Mouse (Mus musculus) spleen, postnatal 14 days (tissue): ENCODE results near the gene Rgs3.

ENCODE experiments used
- DNase-seq, 2 experiments: peaks; one replicate each; pipeline ENCODE4 v3.0.0; 2021 to 2022; ENCODE audit warnings: low spot score in 2 of 2

Rgs3 gene

DNA sequence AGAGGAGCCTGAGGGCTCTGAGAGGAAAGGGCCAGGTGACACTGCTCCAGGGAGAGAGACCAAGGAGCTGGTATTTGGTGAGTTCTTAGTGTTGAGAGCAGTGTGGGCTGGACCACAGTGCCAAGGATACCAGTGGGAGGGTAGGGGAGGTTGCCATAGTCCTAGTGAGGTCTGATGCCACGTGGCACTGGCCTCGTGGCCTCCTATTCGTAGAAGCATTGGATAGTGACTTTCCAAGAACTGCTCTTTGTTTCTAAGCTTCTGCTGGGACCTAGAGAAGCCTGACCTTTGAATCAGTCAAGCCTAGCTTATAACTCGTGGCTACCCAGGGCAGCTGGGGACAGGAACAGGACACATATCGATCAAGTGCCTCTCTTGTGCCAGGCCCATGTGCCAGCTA, 164.1 kb downstream of the Rgs3 start:
- DNase-seq = no peak

DNA sequence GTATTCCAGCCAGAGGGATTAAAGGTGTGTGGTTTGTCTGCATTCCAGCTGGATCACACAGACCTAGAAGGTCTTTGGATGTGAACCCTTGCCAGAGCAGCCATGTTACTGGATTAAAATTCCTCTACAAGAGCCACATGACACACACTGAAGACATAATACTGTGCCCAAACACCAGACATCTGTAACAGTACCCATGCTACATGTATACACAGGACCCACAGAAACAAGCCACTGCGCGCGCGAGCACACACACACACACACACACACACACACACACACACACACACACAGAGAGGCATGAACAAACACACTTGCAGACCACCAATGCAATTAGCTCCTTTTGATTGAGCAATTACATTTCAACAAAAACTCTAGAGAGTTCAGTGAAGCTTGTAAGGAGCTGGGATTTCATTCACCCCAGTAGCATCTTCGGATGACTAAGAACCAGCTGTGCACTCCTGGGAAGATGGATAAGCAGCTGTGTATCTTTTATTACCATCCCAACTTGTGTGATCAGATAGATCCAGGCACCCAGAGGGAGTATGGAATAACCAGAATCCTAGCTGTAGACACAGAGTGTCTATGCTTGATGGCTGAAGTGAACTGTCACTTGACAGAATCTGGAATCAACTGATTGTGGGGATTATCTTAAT, 166.8 kb downstream of the Rgs3 start:
- no peak for DNase-seq

DNA sequence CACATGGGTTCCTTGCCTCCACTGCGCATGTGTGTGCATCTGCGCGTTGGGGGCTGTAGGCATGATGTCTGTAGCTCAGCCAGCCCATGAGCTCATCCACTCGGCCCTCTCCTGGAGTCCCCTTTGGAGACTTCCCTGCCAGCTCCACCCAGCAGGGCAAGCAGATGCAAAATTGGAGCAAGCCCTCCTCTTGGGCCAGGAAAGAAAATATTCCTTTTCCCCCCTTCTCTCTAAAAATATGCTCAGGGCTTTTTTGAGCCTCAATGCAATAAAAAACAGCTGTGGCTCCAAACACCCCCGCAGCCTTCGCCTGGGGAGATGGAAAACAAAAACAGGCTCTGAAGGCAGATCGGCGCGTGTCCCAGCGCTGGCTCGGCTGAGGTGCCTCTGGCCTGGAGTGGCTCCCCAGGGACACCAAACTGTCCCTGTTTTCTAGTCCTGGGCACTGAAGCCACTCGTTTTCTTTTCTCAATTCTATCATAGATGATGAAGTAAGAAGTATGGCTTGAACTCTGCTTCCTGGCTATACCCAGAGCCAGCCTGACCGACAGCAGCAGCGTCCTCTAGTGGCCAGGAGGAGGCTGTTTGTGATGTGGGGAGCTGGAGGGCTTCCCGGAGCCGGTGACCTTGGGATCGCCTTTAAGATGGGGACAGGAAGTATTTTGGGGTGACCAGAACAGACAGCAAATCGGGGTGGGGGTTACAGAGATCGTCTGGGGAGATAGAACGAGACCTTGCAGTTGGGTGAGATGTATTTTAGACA, 168.1 kb downstream of the Rgs3 start:
- no peak for DNase-seq

DNA sequence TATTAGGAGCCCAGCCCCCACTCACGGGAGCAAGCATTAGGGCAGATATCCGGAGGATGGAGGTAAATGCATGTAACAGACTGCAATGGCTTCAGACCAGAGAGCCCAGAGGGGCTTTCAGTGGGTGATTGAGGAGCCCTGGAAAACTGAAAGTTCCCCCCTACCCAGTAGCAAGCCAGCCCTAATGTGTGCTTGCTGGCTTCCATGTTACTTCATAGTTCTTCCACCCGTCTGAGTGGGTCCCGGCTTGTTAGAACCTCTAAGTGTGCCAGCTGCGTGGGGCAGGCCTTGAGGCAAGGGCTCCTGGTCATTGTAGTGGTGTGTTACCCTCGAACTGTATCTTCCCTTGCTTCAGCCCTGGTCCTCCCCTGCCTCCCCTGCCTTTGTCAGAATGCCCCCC, 168.8 kb downstream of the Rgs3 start:
- DNase-seq = no peak

DNA sequence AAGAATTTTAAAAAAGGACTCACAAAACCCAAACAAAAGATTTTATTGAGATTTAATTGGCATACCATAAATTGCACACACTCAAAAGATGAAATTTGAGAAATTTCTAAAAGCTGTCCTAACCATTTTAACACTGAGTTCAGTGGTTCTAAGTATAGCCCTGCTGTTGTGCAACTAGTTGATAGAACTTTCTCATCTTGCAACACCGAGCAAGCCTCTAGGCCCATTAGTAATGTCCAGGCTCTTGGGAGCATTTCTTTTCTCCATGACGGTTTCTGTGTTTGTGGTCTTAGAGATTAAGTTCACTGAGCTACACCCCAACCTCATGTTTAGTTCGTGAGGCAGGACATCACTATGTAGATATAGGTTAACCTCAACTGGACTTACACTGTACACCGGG, 169.5 kb downstream of the Rgs3 start:
- DNase-seq = no peak

DNA sequence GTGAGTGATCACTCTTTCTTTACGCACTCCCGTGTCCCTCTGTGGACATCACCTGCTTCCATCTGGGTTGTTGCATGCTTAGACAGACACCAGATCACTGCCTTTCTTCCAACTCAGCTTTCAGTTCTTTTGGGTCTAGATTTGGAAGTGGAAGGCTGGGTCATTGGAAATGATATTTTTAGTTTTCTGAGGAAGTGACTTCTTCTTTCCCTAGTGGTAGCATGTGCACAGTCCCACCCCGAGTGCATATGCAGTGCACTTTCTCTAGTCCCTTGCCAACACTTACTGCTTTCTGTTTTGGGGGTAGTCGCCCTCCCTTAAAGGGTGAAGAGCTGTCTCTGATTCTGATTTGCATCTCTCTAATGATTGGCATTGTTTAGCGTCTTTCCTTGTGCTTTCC, 170.3 kb downstream of the Rgs3 start:
- no peak for DNase-seq

DNA sequence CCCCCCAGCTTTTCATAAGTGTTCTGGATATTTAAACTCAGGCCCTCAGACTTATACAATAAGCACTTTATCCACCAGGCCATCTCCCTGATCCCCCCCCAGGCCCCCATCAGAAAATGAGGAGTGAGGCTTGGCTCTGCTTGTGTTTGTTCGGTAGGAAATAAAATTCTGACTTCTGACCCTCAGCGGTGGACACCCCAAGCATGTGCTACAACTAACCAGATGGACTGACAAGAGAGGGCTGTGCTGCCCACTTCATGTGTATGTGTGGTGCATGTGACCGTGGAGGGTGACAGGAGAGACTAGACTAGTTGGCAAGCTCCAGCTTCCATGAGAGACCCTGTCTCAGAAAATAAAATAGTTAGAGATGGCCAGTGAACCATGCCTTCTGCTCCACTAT, 171.2 kb downstream of the Rgs3 start:
- DNase-seq = no peak

DNA sequence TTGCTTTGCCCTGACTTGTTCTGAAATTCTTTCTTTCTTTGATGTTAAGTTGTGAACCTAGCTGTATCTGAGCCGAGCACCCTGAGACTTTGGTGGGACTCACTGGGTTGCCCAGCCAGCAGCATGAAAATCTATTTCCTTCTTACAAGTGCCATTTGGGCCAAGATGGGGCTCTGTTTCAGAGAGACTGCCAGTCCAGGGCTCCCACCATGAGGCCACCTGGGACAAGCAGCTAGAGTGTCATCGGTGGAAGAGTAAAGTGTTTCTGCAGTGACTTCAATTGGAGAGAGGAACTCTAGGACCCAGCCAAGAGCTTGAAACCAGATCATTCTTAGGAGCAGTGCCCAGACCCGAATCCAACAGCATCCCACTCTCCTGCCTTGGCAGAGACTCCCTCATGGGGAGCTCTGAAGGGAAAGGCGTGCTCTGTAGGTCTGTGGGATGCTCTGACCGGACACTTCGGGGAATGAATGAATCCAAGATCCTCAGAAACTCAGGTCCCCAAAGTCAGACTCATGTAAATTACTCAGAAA, 171.9 kb downstream of the Rgs3 start:
- no peak for DNase-seq

DNA sequence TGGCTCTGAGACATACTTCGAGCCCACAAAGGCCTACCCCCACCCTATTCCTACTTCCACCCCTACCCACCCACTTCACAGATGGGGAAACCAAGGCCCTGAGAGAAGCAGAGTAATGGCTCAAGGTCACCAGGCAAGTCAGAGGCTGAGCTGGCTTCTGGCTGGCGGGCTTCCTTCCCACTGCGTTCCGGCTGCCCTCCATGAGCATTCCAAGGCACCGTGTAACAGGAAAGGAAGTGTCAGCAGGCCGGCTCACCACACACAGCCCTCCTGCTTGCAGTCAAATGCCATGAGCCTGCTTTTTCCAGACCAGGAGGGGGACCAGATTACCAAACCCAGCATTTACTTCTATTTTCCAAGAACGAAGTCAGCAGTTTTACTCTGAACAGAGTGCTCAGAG, 172.4 kb downstream of the Rgs3 start:
- no peak for DNase-seq

DNA sequence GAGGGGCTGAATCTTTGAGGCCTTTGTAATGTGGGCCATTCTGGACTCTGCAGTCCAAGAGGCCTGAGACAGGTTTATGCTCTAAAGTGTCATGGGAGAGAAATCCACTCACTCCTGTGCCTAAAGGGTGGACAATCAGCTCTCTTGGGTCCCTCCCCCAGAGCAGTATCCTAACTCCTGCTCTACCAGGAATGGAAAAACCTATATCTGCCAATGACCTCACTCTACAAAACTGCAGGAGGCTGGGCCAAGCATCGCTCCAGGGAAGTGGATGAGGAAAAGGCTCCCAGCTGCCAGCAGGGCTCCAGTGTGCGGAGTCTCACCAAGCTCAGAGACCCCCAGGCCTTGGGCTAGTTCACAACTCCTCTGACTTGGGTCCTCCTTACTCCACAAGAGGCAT, 173.2 kb downstream of the Rgs3 start:
- DNase-seq = no peak

DNA sequence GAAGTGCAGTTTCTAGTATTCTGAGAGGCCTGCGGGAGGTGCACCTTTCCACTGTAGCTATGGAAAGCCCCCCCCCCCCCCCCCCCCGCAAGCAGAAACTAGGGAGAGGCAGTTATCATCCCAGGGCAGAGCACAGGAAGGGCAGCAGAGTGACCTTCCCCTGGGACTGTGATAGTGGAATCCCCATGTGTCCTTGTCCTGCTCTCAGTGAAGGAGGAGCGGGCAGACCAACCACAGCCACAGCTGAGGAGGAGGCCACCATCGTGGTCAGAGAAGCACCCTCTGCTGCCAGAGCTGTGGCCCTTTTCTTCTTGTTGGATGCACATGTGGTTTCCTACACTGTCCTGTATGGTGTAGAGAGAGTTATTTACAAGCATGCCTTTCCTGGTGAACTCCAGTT, 174.3 kb downstream of the Rgs3 start:
- no peak for DNase-seq

DNA sequence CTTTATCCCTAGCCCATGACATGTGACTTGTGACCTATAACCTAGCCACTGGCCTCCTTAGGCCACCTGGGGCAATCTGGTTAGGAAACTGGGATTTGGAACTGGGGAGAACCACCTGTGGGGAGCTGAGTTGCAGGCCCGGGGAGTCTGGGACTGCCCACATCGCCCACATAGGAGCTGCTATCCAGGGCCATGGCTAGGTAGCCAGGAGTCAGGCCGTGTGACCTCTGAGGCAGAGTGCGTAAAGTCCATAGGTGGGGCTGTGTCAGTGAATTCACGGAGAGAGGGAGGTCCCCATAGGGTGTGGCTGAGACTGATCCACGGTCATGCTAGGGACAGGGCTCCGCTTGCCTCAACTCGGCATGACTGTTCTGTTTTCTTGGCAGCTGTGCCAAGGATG, 175.6 kb downstream of the Rgs3 start:
- no peak for DNase-seq

DNA sequence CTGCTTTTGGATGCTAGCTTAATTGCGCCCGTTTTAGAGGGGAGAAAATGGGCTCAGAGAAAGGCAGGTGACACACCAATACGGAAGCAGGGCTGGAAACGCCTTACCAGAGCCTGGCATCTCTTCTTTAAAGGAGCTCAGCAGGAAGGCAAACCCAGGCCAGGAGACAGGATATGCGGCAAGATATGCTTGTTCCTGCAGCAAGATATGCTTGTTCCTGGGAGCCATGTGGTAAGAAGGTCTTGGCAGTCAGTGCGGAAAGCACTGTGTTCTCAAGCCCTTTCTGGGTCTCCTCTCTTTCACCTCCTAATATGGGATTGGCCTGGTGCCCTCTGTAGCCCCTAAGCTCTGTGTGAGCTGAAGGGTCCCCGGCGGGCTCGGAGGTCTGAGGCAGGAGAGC, 176.2 kb downstream of the Rgs3 start:
- no peak for DNase-seq

DNA sequence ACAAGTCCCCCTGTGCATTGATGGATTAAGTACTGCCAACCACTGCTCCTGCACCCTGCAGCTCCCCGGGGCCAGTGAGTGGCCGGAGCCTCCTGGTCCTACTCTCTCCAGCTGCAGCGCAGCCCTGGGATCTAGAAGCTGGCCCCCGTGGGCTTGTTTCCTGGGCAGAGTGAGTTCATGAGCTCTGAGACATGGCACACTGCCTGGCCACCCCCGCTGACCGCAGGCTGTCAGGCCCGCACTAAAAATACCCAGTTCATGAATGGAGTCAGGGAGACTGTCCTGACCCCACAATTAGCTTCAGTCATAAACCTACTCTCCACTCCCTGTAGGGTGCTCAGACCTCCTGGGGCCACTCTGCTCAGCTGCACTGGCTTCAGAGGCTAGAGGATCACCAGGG, 176.8 kb downstream of the Rgs3 start:
- DNase-seq = no peak

DNA sequence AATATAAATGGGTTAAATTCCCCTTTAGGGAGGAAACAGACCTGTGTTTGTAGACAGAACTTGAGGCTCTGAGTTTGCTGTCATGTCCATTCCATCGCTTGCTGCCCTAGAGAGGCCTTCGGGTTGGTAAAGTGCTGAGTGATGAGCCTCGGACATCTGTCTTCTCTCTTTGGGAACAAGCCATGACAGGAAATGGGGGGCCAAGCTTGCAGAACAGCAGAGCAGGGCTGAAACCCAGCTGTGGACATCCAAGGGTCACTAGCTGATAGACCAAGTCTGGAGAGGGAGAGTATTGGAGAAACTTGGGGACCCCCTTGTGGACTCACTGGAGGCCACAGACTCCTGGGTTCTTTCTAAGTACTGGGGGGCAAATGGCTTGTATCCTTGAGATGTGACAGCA, 177.3 kb downstream of the Rgs3 start:
- no peak for DNase-seq

DNA sequence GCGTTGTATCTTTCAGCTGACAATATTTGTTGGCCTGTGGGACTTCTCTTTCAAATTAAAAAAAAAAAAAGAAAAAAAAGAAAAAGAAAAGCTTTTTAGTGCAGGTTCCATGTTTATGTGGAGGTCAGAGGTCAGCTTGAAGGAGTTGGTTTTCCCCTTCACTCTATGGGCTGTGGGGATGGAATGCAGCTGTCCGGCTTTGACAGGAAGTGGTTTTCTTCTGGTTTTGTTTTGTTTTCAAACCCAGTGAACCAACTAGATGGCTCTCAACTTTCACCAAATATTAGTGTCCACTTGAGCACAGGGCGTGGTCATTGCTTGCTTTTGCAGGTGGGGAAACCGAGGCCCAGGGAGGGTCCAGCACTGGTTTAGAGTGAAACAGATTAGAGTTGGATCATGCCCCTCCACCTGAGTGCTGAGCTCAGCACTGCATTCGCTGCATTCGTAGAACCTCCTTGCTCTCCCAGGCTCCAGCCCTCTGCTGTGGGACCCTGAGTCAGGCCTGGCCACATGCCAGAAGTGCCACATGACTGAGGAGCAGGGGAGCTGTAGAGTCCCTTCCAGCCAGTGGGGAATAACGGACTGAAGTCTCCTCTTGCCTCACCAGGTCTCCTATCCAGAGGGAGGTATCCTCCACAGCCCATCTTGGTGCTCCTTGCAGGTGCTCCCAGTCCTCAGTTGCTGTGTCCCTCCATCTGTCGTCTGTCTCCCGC, 178.5 kb downstream of the Rgs3 start:
- DNase-seq = peak in 1 of 2 experiments; percentile 11

DNA sequence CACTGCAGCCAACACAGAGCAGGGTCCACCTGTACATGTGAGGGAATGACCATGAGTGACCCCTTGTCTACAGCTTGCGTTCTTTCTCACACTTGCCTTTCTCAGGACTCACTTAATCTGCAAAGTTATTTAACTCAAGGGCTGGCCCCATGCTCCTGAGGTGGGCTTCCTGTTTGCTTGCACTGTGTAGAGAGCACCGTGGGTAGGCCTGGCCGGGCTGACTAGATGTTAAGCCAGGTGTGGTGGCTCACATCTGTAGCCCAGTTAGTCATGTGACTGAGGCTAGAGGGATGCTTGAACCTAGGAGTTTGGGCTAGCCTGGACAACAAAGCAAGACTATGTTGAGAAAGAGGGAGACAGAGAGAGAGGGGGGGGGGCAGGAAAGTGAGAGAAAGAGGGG, 179.3 kb downstream of the Rgs3 start:
- no peak for DNase-seq

DNA sequence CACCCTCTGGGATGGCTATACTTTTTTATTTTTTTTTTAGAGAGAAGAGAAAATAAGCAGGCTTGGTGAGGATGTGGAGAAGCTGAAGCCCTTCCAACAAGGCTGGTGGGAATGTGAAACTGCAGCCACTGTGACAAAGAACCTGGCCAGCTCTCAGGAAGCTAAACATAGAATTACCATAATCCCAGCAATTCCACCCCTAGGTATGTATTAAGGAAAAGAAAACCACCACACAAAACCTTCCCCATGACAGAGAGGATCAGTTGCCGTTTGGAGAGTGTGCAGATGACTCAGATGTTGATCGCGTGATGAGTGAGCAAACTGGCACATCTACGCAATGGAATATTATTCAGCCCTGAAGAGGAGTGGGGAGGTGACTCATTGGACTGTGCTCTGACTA, 179.9 kb downstream of the Rgs3 start:
- DNase-seq = no peak

DNA sequence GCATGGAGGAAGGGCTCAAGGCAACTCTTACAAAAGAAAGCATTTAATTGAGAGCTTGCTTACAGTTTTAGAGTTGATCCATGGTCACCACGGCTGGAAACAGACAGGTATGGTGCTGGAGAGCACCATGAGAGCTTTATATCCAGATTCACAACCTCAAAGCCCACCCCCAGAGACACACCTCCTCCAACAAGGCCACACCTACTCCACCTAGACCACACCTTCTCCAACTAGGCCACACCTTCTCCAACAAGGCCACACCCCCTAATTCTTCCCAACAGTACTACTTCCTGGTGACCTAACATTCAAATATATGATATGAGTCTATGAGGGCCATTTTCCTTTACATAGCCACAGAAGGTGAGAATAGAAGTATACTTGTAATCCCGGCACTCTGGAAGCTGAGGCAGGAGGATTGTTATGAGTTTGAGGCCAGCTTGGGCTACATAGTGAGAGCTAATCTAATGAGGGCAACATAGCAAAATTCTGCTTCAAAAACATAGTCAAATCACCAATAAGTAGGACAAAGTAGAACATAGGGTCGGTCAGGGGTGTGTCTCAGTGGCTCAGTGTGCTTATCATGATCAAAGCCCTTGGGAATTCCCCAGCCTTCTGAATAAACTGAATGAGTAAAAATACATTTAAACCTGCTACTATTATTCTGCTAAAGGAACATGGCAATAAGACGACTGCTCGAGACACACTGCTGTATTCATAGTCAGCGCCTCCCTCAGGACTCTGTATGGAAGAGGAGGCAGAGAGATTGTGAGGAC, 180.8 kb downstream of the Rgs3 start:
- no peak for DNase-seq

DNA sequence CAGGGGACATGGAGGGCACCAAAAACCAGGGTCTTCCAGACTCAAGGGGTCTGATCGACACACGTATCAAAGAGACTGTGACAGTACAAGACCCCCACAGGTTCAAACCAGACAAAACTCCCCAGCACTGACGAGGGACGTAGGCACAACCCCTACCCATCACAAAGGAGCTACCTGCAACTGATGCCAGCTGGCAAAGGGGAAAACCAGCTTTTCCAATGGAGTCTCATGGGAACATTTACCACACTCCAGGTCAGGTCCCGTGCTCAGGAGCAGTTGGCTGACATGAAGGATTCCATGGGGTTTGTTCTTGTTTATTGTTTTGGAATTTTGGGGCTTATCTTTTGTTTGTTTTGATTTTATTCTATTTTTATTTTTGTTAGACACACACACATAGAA, 181.4 kb downstream of the Rgs3 start:
- no peak for DNase-seq

DNA sequence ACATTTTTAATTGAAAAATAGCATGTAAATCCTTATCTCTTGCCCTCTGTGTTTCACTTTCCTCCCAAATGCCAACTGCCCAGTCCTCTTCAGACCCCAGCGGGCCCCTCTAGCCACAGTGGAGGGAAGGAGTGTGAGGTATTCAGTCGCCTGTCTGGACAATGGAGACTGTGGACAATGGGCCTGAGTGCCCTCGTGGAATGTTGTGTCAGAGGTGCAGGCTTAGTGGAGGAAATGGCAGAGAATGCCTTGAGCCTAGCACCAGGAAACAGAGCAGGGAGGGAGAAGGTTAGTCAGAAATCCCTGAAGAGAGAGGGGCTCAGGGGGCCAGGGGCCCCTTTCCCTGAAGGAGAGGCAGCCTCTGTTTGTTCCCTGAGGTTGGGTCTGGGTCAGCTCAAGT, 182.0 kb downstream of the Rgs3 start:
- no peak for DNase-seq
